Mouse (Mus musculus) MN1 (cell line): ENCODE data around the gene Usp7.
"Not testable (repeated sequence)": the region's sequence is repeated elsewhere in the genome, so short reads cannot be mapped to it uniquely, and the experiment has no call there.

Experiments
- DNase-seq: peaks from one replicate; pipeline ENCODE4 v3.0.0-alpha.2; 2016; ENCODE audit warnings: low spot score

Gene Usp7

DNA sequence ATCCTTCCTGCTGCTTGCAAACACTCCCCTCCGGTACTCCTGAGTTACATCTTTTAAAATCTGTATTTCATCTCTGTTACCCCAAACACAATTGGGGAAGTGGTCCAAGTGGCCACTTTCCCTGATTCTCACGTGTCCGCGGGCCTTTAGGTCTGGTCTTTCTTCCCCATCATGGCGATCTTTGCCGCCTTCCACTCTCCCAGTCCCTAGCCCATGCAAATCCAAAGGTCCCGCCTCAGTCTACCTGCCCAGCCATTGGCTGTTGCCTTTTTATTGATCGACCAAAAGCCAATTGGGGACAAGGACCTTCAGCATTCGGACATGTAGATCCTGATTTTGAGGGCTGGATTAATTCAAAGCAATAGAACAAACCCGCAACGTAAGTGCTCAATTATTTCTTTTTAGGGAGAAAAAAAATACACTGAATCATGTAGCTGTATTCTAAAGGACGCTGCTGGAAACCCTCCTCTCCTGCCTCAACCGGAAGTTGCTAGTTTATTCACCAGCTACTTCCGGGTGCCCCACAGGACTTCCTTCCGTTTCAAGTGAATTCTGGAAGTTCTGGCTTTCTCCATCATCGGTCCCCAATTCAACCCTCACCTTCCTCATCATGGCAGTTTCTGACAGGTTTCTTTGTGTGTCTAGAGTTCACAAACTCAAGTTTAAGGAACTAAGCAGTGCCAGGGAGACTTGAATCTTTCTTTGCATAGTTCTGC lies 8.8 kb downstream of the Usp7 start:
- peak; percentile 90 for DNase-seq

DNA sequence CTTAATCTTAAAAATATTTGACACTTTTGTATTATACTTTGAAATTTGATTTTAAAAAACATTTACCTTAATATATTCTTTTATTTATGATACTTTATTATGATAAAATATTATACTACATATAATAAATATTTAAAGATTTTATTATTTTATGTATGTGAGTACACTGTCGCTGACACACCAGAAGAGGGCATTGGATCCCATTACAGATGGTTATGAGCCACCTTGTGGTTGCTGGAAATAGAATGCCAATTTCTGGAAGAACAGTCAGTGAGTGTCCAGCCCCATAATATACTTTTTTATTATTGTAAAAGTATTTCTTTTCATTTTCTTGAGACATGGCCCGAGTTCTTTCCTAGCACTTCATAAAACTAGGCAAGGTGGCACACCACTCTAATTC lies 10.4 kb downstream of the Usp7 start:
- no peak for DNase-seq

- DNase-seq = no peak
Observed at GRCm38 (mm10) chr16:8781191-8781590, 10.9 kb downstream of the Usp7 start.

DNA sequence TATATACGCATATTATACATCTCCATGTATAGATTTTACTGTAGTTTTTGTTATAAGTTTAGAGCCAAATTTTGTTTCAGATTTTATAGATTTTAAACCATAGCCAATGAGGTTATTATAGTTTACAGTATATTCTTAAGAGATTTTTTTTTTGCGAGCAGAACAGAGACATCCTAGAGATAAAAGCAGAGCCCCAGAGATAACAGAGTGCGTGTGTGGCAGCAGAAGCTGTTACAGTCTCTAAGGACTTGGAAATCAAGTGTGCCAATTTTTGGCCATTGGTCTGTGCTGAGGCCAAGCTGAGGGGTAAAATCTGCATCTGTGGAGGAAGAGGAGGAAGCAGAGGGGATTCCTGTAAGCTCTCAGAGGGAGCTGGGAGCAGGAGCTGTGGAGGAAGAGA lies 11.9 kb downstream of the Usp7 start:
- no peak for DNase-seq

- no peak for DNase-seq
Observed at GRCm38 (mm10) chr16:8778697-8779096, 13.4 kb downstream of the Usp7 start.

DNA sequence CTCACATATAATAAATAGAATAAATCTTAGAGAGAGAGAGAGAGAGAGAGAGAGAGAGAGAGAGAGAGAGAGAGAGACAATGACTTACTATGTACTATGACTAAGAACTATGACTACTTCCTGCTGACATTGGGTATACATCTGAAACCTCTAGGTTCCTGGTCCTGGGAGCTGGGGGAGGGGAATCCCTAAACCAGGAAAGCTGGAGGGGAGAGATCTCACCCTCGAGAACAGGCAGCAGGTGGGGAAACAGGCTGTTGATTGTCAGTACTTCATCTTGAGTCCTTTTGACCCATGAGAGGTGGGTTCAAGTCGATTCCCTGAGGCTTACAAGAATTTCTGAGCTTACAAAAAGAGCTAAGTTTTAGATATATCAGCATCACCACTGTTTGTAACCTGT lies 14.9 kb downstream of the Usp7 start:
- DNase-seq = no peak

DNA sequence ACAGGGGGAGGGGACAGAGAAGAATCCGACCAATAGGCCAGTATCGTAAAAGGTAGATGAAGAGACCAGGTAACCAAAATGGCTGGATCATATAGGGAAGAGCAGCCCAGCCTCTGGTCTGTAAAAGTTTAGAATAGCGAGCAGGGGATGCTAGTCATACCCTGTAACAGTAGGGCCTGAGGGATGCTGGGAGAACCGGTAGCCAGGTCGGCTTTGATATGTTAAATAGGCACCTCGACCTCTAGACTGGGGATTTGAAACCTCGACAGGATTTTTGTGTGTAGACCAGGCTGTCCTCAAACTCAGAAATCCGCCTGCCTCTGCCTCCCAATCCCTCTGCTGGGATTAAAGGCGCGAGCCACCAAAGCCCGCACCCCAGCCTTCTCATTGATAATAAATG lies 15.5 kb downstream of the Usp7 start:
- no peak for DNase-seq

DNA sequence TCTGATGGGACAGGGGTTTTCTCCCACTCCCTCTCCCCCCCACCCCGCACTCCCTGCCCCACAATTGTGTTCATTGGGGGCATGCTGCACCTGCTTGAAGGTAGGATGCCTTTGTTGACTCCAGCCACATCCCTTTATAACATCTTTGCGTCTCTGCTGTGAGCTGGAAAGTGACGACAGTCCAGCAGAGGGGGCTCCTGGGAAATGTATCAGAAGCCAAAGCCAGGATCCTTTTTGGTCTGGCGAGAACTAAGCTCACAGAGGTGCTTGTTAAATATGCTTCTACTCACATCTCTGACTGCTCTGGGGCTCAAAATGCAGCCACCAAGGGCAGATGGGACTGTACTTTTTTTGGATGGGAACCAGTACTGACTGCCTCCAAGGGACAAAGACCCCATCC lies 21.0 kb downstream of the Usp7 start:
- no peak for DNase-seq

DNA sequence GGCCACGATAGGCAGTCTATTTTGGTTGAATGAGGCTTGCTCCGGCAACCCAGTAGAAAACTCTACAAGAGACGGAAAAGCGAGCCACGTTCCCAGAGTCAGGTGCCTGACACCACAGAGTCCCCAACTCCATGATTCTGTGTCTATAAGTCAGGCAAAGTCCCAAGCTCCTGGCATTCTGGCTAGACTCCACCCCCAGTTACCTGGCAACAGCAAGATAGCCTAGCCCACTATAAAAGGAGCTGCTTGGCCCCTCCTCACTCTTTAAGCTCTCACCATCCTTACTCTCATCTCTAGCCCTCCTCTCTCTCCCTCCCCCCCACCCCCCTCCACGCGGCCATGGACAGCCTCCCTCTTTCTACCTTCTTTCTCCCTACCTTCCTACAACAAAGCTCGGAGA lies 21.8 kb downstream of the Usp7 start:
- not testable (repeated sequence) for DNase-seq

- no peak for DNase-seq
Observed at GRCm38 (mm10) chr16:8769466-8769865, 22.6 kb downstream of the Usp7 start.

DNA sequence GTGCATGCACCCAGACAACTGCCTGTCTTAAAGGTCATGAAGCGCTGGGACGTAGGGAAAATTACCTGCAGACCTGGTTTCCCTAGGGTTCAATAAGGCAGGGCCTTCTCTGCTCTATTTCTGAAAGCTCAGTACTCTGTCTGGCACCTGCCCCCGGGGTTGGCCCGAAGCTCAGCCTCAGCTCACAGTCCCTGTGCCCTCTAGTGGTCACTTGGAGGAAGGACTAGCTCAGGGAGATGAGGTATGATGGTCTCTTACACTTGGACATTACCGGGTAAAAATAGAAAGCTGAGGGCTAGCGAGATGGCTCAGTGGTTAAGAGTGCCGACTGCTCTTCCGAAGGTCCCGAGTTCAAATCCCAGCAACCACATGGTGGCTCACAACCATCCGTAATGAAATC lies 23.0 kb downstream of the Usp7 start:
- peak; percentile 59 for DNase-seq

- no peak for DNase-seq
Observed at GRCm38 (mm10) chr16:8768588-8768987, 23.5 kb downstream of the Usp7 start.

GRCm38 (mm10) chr16:8768071-8768470 lies 24.0 kb downstream of the Usp7 start:
- no peak for DNase-seq

- no peak for DNase-seq
Observed at GRCm38 (mm10) chr16:8767133-8768052, 24.7 kb downstream of the Usp7 start.

- DNase-seq = no peak
Observed at GRCm38 (mm10) chr16:8766196-8766595, 25.9 kb downstream of the Usp7 start.

DNA sequence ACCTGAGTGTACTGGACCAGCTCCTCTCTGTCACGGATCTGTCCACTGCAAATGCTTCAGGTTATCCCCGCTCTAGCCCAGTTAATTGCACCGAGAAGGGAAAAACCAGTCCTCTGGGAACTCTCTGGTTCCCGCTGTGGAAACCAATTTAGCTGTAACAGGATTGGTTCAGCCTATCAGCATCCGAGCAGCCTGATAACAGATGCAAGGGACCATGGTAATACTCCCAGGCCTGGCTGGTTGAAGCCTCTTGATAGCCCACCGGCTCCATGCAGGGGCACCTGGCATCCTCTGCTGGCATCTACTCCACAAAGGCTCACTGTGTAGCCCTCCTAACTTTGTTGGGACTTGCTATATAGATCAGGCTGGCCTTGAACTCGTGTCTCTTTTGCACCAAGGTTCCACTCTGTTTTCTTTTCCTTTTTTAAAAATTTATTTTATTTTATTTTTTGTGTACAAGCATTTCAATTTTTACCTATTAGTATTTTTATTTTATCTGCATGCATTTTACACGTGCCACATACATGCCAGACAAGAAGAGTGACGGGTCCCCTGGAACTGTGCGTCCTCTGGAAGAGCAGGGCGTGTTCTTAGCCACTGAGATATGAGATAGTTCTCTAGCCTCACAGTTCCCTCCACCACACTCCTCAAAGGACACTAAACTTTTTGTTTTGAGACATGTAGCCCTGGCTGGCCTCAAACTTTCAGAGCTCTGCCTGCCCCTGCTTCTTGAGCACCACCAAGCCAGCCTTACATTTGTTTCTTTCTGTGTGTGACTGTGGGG lies 27.8 kb downstream of the Usp7 start:
- DNase-seq = no peak

DNA sequence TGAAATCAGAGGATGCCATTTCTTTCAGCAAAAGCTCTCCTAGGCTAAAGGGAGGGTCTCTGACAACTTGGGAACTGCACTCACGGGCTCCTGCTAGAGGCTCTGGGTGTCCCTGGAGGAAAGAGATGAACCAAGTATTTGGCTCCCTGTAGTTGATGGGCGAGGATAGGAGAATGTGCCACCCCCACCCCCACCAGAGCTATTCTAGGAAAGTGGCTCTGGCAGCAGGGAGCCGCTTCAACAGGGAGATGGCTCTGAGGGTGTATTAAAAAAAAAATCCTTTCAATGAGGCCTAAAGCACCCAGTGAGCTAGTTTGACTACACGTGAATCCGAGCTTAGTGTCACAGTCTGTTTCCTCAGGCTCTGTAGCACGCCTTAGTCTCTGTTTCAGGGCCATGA lies 29.1 kb downstream of the Usp7 start:
- DNase-seq = no peak

DNA sequence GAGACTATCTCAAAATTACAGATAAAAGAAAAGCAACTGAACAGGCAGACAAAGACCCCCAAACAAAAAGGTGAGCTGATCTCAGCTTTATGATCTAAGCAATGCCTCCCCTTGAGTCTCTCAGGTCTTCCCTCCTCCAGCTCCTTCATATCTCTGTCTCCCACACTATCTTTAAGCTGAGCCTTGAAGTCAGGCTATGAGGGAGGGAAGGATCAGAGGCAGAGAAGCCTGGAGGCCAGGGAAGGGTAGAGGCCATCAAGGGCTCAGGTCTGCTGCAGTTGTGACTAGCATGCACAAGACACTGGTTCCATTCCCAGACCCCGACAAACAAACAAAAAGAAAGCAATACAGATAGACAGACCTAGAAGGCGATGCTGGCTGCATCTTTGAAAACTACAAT lies 30.2 kb downstream of the Usp7 start:
- no peak for DNase-seq

DNA sequence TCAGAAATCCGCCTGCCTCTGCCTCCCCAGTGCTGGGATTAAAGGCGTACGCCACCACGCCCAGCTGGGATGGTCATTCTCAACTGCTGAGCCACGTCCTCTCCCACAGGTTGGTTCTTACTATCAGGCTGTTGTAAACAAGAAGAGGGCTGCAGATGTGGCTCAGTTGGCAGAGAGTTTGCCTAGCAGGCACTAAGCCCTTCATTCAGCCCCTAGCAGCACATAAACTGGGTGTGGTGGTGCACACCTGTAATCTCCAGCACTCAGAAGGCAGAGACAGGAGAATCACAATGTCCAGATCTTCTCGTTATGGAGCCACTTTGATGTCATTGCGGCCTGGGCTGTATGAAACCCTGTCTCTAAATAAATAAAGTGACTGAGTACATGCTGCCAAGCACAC lies 31.1 kb downstream of the Usp7 start:
- DNase-seq = no peak

- no peak for DNase-seq
Observed at GRCm38 (mm10) chr16:8758979-8759378, 33.1 kb downstream of the Usp7 start.

GRCm38 (mm10) chr16:8758193-8758592 lies 33.9 kb downstream of the Usp7 start:
- no peak for DNase-seq

- not testable (repeated sequence) for DNase-seq
Observed at GRCm38 (mm10) chr16:8757586-8757985, 34.5 kb downstream of the Usp7 start.

DNA sequence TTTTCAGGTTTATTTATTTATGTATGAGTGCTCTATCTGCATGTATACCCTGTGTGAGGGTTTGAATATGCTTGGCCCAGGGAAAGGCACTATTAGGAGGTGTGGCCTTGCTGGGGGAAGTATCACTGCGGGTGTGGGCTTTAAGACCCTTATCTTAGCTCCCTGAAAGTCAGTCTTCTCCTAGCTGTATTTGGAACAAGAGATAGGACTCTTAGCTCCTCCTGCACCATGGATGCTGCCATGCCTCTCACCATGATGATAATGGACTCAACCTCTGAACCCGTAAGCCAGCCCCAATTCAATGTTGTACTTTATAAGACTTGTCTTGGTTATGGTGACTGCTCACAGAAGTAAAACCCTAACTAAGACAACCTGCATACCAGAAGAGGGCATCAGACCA lies 39.8 kb downstream of the Usp7 start:
- no peak for DNase-seq
